Mouse (Mus musculus) liver (tissue): ENCODE results near the gene Zdhhc17.

Experiments used
- DNase-seq: peaks from one replicate; pipeline ENCODE4 v3.0.0-alpha.2; 2020; ENCODE audit warnings: mixed read lengths

Zdhhc17 gene

DNA sequence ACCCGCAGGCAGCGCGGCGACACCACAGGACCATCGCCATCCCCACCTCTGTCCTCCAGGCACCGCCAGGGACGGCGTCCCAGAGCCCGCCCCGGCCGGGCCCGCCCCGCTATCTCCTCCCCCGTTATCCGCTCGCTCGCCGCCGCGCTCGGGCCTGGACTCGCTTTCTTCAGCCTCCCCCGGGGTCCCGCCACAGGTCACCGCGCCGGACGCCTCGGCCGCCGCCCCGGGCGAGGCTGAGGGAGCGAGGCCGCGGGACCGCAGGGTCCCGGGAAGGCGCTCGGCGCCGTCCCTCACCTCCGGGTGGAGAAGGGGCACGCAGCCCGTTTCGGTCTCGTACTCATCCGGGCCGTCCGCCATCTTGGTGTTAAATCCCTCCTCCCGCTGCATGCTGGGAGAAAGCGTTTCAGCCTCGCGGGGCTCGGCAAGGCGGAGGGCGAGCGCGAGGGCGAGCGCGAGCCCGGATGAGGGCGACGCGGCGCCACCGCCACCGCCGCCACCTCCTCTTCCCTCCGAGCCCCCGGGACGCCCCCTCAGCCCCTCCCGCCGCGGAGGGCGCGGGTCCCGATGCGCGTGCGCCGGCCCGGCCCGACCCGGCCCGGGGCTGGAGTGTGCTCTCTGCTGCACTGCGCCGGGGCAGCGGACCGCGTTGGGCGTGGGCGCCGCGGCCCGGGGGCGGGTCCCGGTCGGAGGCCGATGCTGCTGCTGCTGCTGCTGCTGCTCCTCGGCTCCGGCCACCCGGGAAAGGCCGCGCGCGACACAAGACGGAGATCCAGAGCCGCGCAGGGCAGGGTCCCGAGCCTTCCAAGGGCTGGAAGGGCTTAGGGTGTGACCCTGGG is at the start of gene Zdhhc17:
Gene Zdhhc17, minus strand, starts transcription at position 500 of the 839 bp plus-strand sequence.
- DNase-seq: peak; percentile 89

GRCm38 (mm10) chr10:111055770-111056169 is 45.8 kb upstream of the Zdhhc17 start:
- no peak for DNase-seq

DNA sequence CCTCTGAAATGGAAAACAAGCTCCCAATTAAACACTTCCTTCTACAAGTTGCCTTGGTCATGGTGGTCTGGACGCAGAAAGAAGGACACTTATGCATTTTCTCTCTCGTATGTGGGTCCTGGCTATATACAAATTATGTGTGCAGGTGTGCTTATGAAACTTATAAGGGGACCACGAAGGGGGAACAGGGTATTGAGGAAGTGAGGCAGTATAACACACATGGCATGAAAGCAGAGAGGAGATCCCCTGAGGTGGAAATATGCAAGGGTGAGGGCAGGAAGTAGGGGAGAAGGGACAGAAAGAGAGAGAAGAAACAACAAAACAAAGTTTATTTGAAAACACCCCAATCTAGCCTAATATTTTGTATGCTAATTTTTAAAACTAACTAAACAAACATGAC is 41.7 kb upstream of the Zdhhc17 start:
- DNase-seq: no peak

DNA sequence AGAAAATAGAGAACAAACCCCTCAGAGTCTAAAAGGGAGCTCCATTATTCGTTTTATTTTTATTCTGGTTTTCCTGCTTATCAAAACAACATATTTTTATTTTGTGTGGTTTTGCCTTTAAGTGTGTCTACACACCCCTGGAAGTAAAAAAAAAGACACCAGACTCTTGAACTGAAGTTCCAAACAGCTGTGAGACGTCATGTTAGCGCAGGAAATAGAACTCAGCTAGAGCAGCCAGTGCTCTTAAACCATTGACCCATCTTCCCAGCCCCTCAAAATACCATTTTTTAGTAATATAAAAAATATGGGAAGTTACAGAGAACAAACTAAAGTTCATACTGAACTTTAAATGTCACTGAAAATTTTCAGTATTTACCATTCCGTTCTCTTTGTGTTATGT is 40.6 kb upstream of the Zdhhc17 start:
- DNase-seq: no peak

DNA sequence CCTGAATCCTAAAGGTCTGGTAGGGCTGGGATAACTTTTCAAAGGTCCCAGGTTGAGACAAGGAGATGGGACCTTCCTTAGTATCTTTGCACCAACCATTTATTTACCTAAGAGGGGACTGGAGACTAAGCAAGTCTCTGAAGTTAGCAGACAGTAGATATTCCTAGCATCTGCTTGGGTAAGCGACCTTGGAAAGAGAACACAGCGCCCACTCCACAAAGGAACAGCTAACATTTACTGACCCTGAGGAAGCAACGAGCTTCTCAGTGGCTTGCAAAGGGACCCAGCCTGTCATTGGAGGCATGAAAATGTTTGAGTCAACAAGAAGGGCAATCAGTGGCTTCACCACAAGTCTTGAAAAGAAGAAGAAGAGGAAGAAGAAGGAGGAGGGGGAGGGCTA is 40.1 kb upstream of the Zdhhc17 start:
- DNase-seq: no peak

- DNase-seq: no peak
Measured at GRCm38 (mm10) chr10:111047895-111048294, 38.0 kb upstream of the Zdhhc17 start.

DNA sequence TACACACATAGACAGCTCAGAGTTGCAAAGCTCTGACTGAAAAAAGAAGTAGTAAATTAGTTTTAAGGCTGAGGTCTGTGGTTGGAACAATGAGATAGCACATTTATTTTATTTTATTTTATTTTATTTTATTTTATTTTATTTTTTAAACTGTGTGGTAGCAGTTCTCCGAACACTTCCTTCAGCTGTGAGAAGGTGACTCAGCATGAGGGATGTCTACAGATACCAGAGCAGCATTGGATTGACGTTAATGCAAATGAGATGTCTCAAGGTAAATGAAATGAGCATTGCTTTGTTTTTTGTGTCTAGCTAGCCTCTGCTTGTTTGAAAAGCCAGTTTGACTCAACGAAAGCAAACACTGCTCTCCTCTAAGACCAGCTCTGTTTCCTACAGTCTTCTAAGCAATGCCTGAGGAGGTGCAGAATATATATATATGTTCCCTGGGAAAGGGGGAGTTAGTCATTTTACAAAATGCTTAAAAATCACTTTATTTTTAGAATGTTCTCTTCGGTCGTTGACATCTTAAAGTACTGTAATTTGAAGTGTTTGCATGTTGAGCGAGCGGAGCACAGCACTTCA is 30.2 kb upstream of the Zdhhc17 start:
- DNase-seq: no peak

DNA sequence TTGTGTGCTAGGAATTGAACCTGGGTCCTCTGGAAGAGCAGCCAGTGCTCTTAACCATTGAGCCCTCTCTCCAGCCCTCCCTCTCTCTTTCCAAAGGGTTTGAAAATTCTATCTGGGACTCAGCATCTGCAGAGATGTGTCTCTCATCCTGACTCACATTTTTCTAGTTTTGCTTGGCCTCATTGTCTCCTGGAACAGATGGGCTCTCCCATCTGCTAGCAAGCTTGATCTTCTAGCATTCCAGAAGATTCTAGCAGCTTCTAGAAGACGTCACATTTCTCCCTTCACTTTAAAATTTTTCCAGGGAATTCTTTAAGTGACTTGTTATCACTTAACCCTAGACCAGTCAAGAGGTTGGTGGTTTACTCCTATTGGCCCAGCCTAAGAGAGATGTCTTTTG is 26.9 kb upstream of the Zdhhc17 start:
- DNase-seq: no peak

GRCm38 (mm10) chr10:111035134-111035533 is 25.2 kb upstream of the Zdhhc17 start:
- DNase-seq: no peak

- DNase-seq: no peak
Measured at GRCm38 (mm10) chr10:111031511-111032365, 21.8 kb upstream of the Zdhhc17 start.

- DNase-seq: no peak
Measured at GRCm38 (mm10) chr10:111030845-111031244, 20.9 kb upstream of the Zdhhc17 start.

- no peak for DNase-seq
Measured at GRCm38 (mm10) chr10:111026106-111026505, 16.2 kb upstream of the Zdhhc17 start.

DNA sequence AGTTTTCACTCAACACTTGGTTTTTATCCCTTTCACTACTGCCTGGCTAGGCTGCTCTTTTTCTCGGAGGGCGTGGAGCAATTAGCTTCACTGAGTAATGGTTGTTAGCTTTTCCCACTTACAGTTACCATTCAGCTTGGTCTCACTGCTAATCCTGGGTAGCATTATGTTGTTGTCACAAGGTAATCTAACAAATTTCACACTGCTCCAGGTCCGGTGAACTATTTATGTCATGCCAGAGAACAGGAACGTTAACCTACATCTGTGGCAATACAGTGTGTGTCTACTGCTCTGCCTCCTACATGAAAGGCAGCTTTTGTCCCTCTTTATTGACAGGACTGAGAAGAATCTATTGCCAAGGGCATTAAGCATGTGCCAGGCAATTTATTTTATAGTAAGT is 14.8 kb upstream of the Zdhhc17 start:
- no peak for DNase-seq

GRCm38 (mm10) chr10:111014476-111014875 is 4.5 kb upstream of the Zdhhc17 start:
- DNase-seq: no peak

- DNase-seq: no peak
Measured at GRCm38 (mm10) chr10:111013265-111013664, 3.3 kb upstream of the Zdhhc17 start.

GRCm38 (mm10) chr10:111012496-111013038 is 2.6 kb upstream of the Zdhhc17 start:
- DNase-seq: no peak

DNA sequence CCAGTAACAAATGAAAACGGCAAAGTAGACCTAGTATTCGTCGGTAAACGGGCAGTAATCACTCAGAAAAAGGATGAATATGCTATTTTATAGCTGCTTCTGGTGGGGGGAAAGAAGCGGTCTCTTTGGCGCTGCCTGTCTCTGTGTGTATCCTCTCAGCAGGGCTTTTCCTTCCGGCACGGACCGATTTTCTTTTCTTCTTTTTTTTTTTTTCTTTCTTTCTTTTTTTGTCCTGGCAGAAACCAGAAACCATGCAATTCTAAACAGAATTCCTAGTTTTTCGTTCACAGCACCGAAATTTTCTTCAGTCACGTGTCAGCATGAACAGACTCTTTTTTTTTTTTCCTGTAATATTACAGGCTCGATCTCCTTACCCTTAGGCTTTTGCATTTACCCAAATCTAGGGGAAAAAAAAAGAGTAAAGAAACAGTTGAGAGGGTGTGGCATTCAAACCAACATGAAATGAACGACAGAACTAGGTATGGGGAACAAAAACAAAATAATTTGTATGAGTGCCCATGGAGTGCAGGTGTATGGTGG is 1.4 kb upstream of the Zdhhc17 start:
- no peak for DNase-seq

GRCm38 (mm10) chr10:111010480-111011225 is 713 bp upstream of the Zdhhc17 start:
- DNase-seq: no peak

GRCm38 (mm10) chr10:111009113-111009640 is 763 bp downstream of the Zdhhc17 start:
- no peak for DNase-seq

GRCm38 (mm10) chr10:111007687-111008086 is 2.3 kb downstream of the Zdhhc17 start:
- no peak for DNase-seq

DNA sequence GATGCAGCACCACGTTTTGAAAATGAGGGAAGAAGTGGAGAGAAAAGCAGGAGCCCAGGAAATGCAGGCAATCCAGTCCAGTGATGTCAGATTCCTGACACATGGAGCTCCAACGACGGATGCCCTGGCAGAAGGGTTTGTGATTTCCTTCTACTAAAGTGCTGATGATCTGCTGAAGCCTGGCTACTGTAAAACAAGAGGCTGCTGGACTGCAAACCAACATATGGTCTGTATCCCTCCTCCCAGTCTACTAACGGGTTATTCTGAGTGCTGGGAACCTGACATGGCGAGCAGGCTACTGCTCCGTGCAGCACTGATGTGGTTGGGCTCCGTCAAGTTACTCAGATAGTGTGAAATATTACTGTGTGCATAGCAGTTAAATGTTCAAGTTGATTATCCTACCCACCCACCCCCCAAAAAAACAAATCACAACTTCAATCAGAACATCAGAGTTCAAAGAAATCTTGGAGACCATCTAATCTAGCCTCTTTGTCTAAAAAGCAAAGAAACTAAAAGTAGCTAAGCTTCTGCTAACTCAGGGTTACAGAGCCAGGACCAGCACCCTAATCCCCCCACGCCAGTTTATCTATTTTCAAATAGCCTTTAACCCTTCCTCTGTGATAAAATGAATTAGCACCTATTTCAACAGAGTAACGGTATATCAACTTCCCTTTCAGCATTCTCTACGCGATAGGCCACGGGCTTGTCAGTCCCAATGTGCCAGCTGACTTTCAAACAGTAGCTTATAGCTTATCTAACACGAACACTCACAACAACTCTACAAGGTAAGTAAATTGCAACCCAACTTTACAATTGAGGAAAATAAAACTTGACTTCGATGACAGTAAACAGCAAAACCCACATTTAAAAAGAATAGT is 4.1 kb downstream of the Zdhhc17 start:
- peak; percentile 52 for DNase-seq
